Mouse (Mus musculus) ES-E14 (cell line): ENCODE results near the gene Irs3. TPM values are rescaled to one million over a fixed set of nuclear protein-coding genes. Genes with fewer than 3 reads are reported as not detected.

ENCODE experiments used
- DNase-seq: peaks from one replicate; pipeline ENCODE4 v3.0.0-alpha.2; 2013; ENCODE audit warnings: low read depth, low spot score
- H3K27ac ChIP-seq: 2 replicates; pipeline ENCODE4 v1.5.1; 2012; ENCODE audit warnings: low read depth, mild to moderate bottlenecking, low read length, moderate library complexity, mixed read lengths; ENCODE audit not compliant: poor library complexity, insufficient read depth, severe bottlenecking
- H3K36me3 ChIP-seq: 2 replicates; pipeline ENCODE4 v1.6.1; 2012; ENCODE audit warnings: mild to moderate bottlenecking, low read length, moderate library complexity, mixed read lengths; ENCODE audit not compliant: control insufficient read depth, poor library complexity, insufficient read depth, severe bottlenecking
- H3K4me1 ChIP-seq, 2 experiments: fragments of 150-350 bp in 1 of 2; sonication (generic) in 1 of 2; 2 replicates each; pipeline ENCODE4 v1.6.1; 2012; ENCODE audit warnings: low read length in 2 of 2, mild to moderate bottlenecking in 1 of 2, mixed read lengths in 1 of 2; ENCODE audit not compliant: control insufficient read depth in 2 of 2, insufficient read depth in 2 of 2, poor library complexity in 1 of 2
- H3K4me3 ChIP-seq, 2 experiments: fragments of 150-350 bp in 1 of 2; sonication (generic) in 1 of 2; 2 replicates each; pipeline ENCODE4 v1.5.1; 2012; ENCODE audit warnings: low read length in 2 of 2, low read depth in 1 of 2, mild to moderate bottlenecking in 1 of 2, mixed read lengths in 1 of 2; ENCODE audit not compliant: insufficient read depth in 1 of 2, poor library complexity in 1 of 2, severe bottlenecking in 1 of 2
- H3K9ac ChIP-seq: 2 replicates; pipeline ENCODE4 v1.6.1; 2012; ENCODE audit warnings: low read depth, mild to moderate bottlenecking, low read length, mixed read lengths; ENCODE audit not compliant: poor library complexity, insufficient read depth, severe bottlenecking
- H3K9me3 ChIP-seq: fragments of 150-350 bp; sonication (generic); 2 replicates; pipeline ENCODE4 v1.6.1; 2012; ENCODE audit warnings: low read depth, mild to moderate bottlenecking, low read length; ENCODE audit not compliant: control insufficient read depth, insufficient read depth
- CHD2 ChIP-seq: IDR thresholded peaks from 2 replicates; pipeline ENCODE4 v1.6.1; 2014; ENCODE audit warnings: mild to moderate bottlenecking, low read depth, low read length, inconsistent platforms
- HCFC1 ChIP-seq: IDR thresholded peaks from 2 replicates; pipeline ENCODE4 v1.6.1; 2012; ENCODE audit warnings: low read length, inconsistent platforms, borderline replicate concordance; ENCODE audit not compliant: insufficient read depth
- MAFK ChIP-seq: IDR thresholded peaks from 2 replicates; pipeline ENCODE4 v1.6.1; 2014; ENCODE audit warnings: mild to moderate bottlenecking, low read depth, low read length, inconsistent platforms; ENCODE audit not compliant: insufficient read depth
- ZC3H11A ChIP-seq: IDR thresholded peaks from 2 replicates; pipeline ENCODE4 v1.6.1; 2012; ENCODE audit warnings: low read depth, mild to moderate bottlenecking, inconsistent platforms, low read length, borderline replicate concordance
- ZNF384 ChIP-seq: IDR thresholded peaks from 2 replicates; pipeline ENCODE4 v1.6.1; 2012; ENCODE audit warnings: low read depth, low read length, inconsistent platforms
- in situ Hi-C, 2 experiments: fragments of 600-800 bp; cut with MboI; formaldehyde crosslinking; loops; one replicate each; pipeline ENCODE4 v1.15.1; 2025; ENCODE audit warnings: low sequenced_read_pairs in 2 of 2, inconsistent platforms in 1 of 2; ENCODE audit not compliant: unreplicated experiment in 2 of 2
- total RNA-seq: library from RNA; depleted of rRNA; stranded (reverse); fragments of 300-350 nt; gene quantifications from 2 replicates; pipeline ENCODE4 v1.2.3, GENCODE M21; 2012

Irs3 gene
- total RNA-seq, 1 experiment = 0.85 TPM

DNA sequence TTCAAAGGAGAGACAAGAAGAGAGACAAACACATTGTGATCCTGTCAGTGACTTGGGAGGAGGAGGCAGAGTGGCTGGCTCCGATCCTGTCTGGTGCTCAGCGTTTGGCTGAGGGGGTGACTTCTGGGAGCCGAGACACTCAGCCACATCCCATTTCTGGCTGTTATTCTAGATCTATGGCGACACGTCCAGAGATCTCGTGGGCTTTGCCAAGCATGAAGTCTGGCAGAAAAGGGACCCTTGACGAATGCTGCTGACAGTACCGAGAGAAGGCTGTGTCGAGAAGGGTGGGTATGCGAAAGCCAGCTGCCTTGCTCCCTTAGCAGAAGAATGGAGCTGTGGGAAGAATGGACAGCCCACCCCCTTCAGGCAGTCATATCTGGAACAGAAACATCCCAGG, 23.5 kb upstream of the Irs3 start:
- H3K27ac ChIP-seq = no peak overlapping the region
- DNase-seq = no peak
- peaks cover 10% of the 10 kb centered on the region; the same call in 1 of the 2 replicates for H3K36me3 ChIP-seq
- H3K4me1 ChIP-seq = peaks cover 9 to 14% of the 10 kb centered on the region in 2 experiments; a peak in 3 of 4 replicates
- H3K4me3 ChIP-seq = no peak overlapping the region
- 0 out of 2 replicates have a peak overlapping the region, but pooled peaks have one; percentile 42 for H3K9ac ChIP-seq
- no peaks in the 10 kb centered on the region for H3K9me3 ChIP-seq
- in situ Hi-C loops = no loop called here
- TF ChIP-seq ZC3H11A = no peak
- no peak for TF ChIP-seq CHD2
- TF ChIP-seq HCFC1 = no peak
- no peak for TF ChIP-seq ZNF384
- TF ChIP-seq MAFK = no peak

DNA sequence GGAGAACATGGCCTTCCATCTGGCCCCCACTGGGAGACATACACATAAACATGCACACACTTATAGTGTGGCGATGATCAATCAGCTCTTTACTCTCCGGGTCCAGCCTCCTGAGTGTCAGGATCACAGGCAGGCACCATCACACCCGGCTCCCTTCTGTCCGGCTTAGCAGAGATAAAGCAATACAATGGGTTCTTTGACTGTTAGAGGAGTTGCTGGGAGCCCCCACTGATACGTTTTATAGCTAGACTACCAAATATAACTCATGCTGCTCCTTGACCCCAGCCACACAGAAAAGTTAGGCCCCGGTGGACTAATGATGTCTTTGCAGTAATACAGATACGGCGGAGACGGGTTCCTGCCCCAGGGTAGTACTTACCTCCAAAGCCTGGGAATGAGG, 17.5 kb upstream of the Irs3 start:
- peaks cover 24% of the 10 kb centered on the region; the same call in 1 of the 2 replicates for H3K36me3 ChIP-seq

DNA sequence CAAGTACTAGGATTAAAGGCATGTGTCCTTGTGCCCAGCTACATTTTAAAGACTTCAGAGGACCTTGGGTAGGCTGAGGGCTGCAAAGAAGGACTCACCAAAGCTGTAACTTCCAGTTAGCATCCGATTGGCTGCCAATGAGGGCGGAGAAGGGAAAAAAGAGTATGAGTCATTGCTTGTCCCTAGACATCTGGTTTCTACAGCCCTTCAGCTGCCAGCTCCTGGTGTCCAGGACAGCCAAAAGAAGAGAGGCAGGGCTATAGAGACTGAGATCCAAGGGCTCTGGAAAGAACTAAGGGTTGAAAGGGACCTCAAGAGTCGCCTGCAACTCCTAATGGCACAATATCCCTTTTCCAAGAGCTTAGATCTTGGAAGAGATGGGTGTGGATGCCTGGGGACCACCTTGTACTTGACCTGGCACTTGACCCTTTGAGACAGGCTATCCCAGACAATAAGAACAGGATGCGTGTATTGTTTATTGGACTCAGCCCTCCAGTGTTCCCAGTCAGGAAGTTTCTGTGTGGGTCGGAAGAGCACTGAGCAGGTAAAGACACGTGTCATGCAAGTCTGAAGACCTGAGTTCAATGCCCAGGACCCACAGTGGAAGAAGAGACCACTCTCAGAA, 14.7 kb upstream of the Irs3 start:
- in situ Hi-C loops = no loop called here
- no peak for DNase-seq

More for the DNA sequence above, 17.5 kb upstream of the Irs3 start:
- DNase-seq = no peak
- in situ Hi-C loops = no loop called here
- Histone ChIP-seq H3K27ac (no peak overlapping the region), H3K4me3 (no peak overlapping the region), H3K9me3 (no peaks in the 10 kb centered on the region), H3K4me1 (no peaks in the 10 kb centered on the region; a peak in 1 of 4 replicates), H3K9ac (no peak overlapping the region)
- no peak for TF ChIP-seq HCFC1
- TF ChIP-seq MAFK = no peak
- no peak for TF ChIP-seq ZNF384
- TF ChIP-seq ZC3H11A = no peak
- no peak for TF ChIP-seq CHD2

DNA sequence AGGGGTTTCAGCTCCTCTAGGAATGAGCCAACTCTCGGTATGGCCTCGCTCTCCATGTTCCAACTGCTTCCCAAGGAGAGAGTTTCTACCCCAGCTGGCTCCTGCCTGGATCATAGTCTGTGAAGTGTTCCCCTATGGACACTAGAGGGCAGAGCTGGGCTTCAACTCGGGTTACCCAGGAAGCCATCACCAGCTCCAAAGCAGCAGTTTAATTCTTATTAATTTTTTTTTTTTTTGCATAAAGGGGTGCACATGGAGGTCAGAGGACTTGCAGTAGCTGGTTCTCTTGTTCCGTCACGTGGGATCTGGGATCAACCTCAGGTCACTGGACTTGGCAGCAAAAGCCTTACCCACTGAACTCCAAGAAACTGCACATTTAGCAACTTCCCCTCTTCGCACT, 11.5 kb upstream of the Irs3 start:
- Histone ChIP-seq H3K4me3 (no peak overlapping the region), H3K4me1 (no peaks in the 10 kb centered on the region; a peak in 2 of 4 replicates), H3K9me3 (no peaks in the 10 kb centered on the region), H3K36me3 (peaks cover 19% of the 10 kb centered on the region; the same call in 1 of the 2 replicates), H3K9ac (no peak overlapping the region), H3K27ac (no peak overlapping the region)
- in situ Hi-C loops = loop anchor here in 1 of 2 experiments (10.0 kb wide), 1 partner anchor 108 kb away; no protein-coding TSS in a partner anchor
- no peak for TF ChIP-seq ZC3H11A
- no peak for TF ChIP-seq HCFC1
- TF ChIP-seq ZNF384 = no peak
- no peak for TF ChIP-seq CHD2
- TF ChIP-seq MAFK = no peak
- no peak for DNase-seq

More for the DNA sequence above, 14.7 kb upstream of the Irs3 start:
- no peak for TF ChIP-seq HCFC1
- no peak for TF ChIP-seq ZC3H11A
- TF ChIP-seq MAFK = no peak
- TF ChIP-seq ZNF384 = no peak
- no peak for TF ChIP-seq CHD2
- Histone ChIP-seq H3K4me1 (no peaks in the 10 kb centered on the region; a peak in 2 of 4 replicates), H3K4me3 (no peak overlapping the region), H3K9ac (no peak overlapping the region), H3K9me3 (no peaks in the 10 kb centered on the region), H3K36me3 (peaks cover 21% of the 10 kb centered on the region; the same call in 1 of the 2 replicates), H3K27ac (no peak overlapping the region)
